Mouse (Mus musculus) olfactory bulb, adult 2 months (tissue): ENCODE measurements around the gene Sh3pxd2a.

ENCODE experiments used
- CTCF ChIP-seq: fragments of 200-500 bp; IDR thresholded peaks from 2 replicates; pipeline ENCODE4 v1.5.1; 2012; ENCODE audit warnings: low read depth, mild to moderate bottlenecking, low read length, moderate library complexity; ENCODE audit not compliant: insufficient read depth
- POLR2A ChIP-seq: fragments of 200-500 bp; IDR thresholded peaks from 2 replicates; pipeline ENCODE4 v1.6.1; 2012; ENCODE audit warnings: mild to moderate bottlenecking, low read depth, low read length, moderate library complexity; ENCODE audit not compliant: insufficient read depth

DNA sequence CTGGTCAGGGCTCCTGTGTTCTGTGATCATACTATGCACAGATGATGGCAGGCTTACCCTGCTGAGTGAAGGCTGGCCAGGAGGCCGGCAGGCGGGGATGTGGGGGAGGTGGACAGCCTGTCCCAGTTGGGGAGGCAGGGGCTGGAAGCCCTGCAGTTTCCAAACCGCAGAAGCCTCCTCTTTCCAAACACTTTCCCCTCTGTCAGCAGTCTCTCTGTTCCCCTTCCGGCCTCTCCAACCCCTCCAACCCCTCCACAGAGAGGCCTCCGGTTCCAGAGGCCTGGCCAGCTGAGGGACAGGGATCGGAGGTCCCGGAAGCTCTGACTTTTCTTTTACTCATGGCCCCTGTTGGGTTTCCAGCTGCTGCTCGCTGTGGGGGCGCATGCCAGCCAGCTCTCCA, 183.3 kb downstream of the Sh3pxd2a start:
- TF ChIP-seq CTCF (no peak), POLR2A (no peak)
